ENCODE assay signal across 8 mouse cellular contexts in genomic region chr4:115785511-115786034, GRCm38 (mm10). TPM values are rescaled to one million over a fixed set of nuclear protein-coding genes. Genes with fewer than 3 reads are reported as not detected.
DNase-seq lines count a peak whose midpoint lies in the region; ATAC-seq lines count a peak whose summit lies in the region.

No protein-coding gene starts in this region.

- H3K27me3 ChIP-seq in heart, embryonic 10.5 days (ENCODE audit: insufficient read depth, poor library complexity, severe bottlenecking) = no peaks in the 10 kb centered on the region
- no peaks in the 10 kb centered on the region for H3K27me3 ChIP-seq in forebrain, embryonic 12.5 days
- H3K27me3 ChIP-seq in liver, embryonic 13.5 days = no peaks in the 10 kb centered on the region

- H3K4me3 ChIP-seq in heart, embryonic 10.5 days = peak overlapping the region; percentile 87
- H3K4me3 ChIP-seq in forebrain, embryonic 12.5 days (replicated peaks) = peak overlapping the region; percentile 78
- H3K4me3 ChIP-seq in liver, embryonic 13.5 days (replicated peaks) = peak overlapping the region; percentile 86

- no peak for ATAC-seq in forebrain, embryonic 12.5 days (ENCODE audit: low FRiP score)
- ATAC-seq in liver, embryonic 13.5 days (ENCODE audit: low read depth) = peak; percentile 38

- peak overlapping the region; percentile 76 for H3K4me2 ChIP-seq in forebrain, embryonic 12.5 days
- peak overlapping the region; percentile 86 for H3K4me2 ChIP-seq in liver, embryonic 13.5 days

- peaks cover 19% of the 10 kb centered on the region; the same call in 1 of the 2 replicates for H3K4me1 ChIP-seq in heart, embryonic 10.5 days
- peaks cover 8% of the 10 kb centered on the region for H3K4me1 ChIP-seq in forebrain, embryonic 12.5 days
- peaks cover 22% of the 10 kb centered on the region for H3K4me1 ChIP-seq in liver, embryonic 13.5 days (replicated peaks)

- H3K9ac ChIP-seq in forebrain, embryonic 12.5 days = peak overlapping the region; percentile 76
- peak overlapping the region; percentile 84 for H3K9ac ChIP-seq in liver, embryonic 13.5 days

- no peaks in the 10 kb centered on the region for H3K9me3 ChIP-seq in heart, embryonic 10.5 days
- no peaks in the 10 kb centered on the region for H3K9me3 ChIP-seq in forebrain, embryonic 12.5 days
- H3K9me3 ChIP-seq in liver, embryonic 13.5 days (replicated peaks) = no peaks in the 10 kb centered on the region

- DNase-seq in heart, embryonic 10.5 days (ENCODE audit: low spot score) = no peak
- DNase-seq in heart, adult 9 months (ENCODE audit: low spot score in 2 of 2) = no peak
- peak; percentile 37 for DNase-seq in ES-CJ7 (ENCODE audit: low read depth, low spot score)
- DNase-seq in liver, embryonic 13.5 days = peak; percentile 7
- DNase-seq in B cell, adult 2 months = no peak
- no peak for DNase-seq in left cerebral cortex, adult 11 months (ENCODE audit: low spot score)
- DNase-seq in adrenal gland, adult 2 months = no peak

- H3K27ac ChIP-seq in heart, embryonic 10.5 days = peak overlapping the region; percentile 96
- H3K27ac ChIP-seq in forebrain, embryonic 12.5 days = no peak overlapping the region
- H3K27ac ChIP-seq in liver, embryonic 13.5 days = peak overlapping the region; percentile 78

- H3K36me3 ChIP-seq in heart, embryonic 10.5 days = peaks cover 21% of the 10 kb centered on the region
- H3K36me3 ChIP-seq in forebrain, embryonic 12.5 days (replicated peaks) = peaks cover 19% of the 10 kb centered on the region
- peaks cover 22% of the 10 kb centered on the region for H3K36me3 ChIP-seq in liver, embryonic 13.5 days

- WGBS in heart, embryonic 10.5 days = 49% methylated on average over 7 of the region's 7 CpGs
- 62% methylated on average over 7 of the region's 7 CpGs for WGBS in forebrain, embryonic 12.5 days
- 22% methylated on average over 7 of the region's 7 CpGs for WGBS in liver, embryonic 13.5 days (ENCODE audit: insufficient replicate concordance)

RNA-seq across cellular contexts. Expression of gene Atpaf1, which starts 1.0 kb away (rescaled TPM):
- 60.0 and 67.2 TPM in 2 replicates for polyA plus RNA-seq in heart, embryonic 10.5 days (2016; fragmentation: Nextera tagmentation; extraction: Ambion mirVana)
- 39.5 and 41.0 TPM in 2 replicates for polyA plus RNA-seq in forebrain, embryonic 12.5 days (2016; fragmentation: Nextera tagmentation; extraction: Ambion mirVana)
- 19.5 and 20.7 TPM in 2 replicates for polyA plus RNA-seq in liver, embryonic 13.5 days (2015; fragmentation: Nextera tagmentation; extraction: Ambion mirVana)
- 10 to 100 TPM; 41.9 to 72.8 TPM for total RNA-seq in adrenal gland, adult 2 months (2021)
- polyA plus RNA-seq in adrenal gland, adult 2 months (2012; rRNA removed) = 90.6 and 92.6 TPM in 2 replicates

RNA-seq across cellular contexts. Expression of gene Tex38, which starts 4.8 kb away (rescaled TPM):
- 0.55 and 0.62 TPM in 2 replicates for polyA plus RNA-seq in heart, embryonic 10.5 days (2016; fragmentation: Nextera tagmentation; extraction: Ambion mirVana)
- 0.50 TPM in 1 of 2 replicates, not detected in the other for polyA plus RNA-seq in forebrain, embryonic 12.5 days (2016; fragmentation: Nextera tagmentation; extraction: Ambion mirVana)
- polyA plus RNA-seq in liver, embryonic 13.5 days (2015; fragmentation: Nextera tagmentation; extraction: Ambion mirVana) = not detected in 2 replicates
- total RNA-seq in adrenal gland, adult 2 months (2021) = 1 to 10 TPM; 1.6 to 6.5 TPM
- 0.38 and 1.1 TPM in 2 replicates for polyA plus RNA-seq in adrenal gland, adult 2 months (2012; rRNA removed)

RNA-seq across cellular contexts. Expression of gene Mob3c, which starts 42.3 kb away (rescaled TPM):
- 5.9 and 9.8 TPM in 2 replicates for polyA plus RNA-seq in heart, embryonic 10.5 days (2016; fragmentation: Nextera tagmentation; extraction: Ambion mirVana)
- 4.2 and 4.6 TPM in 2 replicates for polyA plus RNA-seq in forebrain, embryonic 12.5 days (2016; fragmentation: Nextera tagmentation; extraction: Ambion mirVana)
- 6.7 TPM in 2 replicates for polyA plus RNA-seq in liver, embryonic 13.5 days (2015; fragmentation: Nextera tagmentation; extraction: Ambion mirVana)
- total RNA-seq in adrenal gland, adult 2 months (2021) = 10 to 100 TPM; 11.0 to 13.2 TPM
- 37.9 and 39.5 TPM in 2 replicates for polyA plus RNA-seq in adrenal gland, adult 2 months (2012; rRNA removed)

RNA-seq across cellular contexts. Expression of gene Efcab14, which starts 48.0 kb away (rescaled TPM):
- 33.2 and 34.4 TPM in 2 replicates for polyA plus RNA-seq in heart, embryonic 10.5 days (2016; fragmentation: Nextera tagmentation; extraction: Ambion mirVana)
- 34.1 and 35.0 TPM in 2 replicates for polyA plus RNA-seq in forebrain, embryonic 12.5 days (2016; fragmentation: Nextera tagmentation; extraction: Ambion mirVana)
- polyA plus RNA-seq in liver, embryonic 13.5 days (2015; fragmentation: Nextera tagmentation; extraction: Ambion mirVana) = 10.6 and 13.9 TPM in 2 replicates
- 10 to 100 TPM; 82.3 to 86.1 TPM for total RNA-seq in adrenal gland, adult 2 months (2021)
- polyA plus RNA-seq in adrenal gland, adult 2 months (2012; rRNA removed) = 29.4 and 31.3 TPM in 2 replicates

RNA-seq across cellular contexts. Expression of gene Mknk1, which starts 53.4 kb away (rescaled TPM):
- polyA plus RNA-seq in heart, embryonic 10.5 days (2016; fragmentation: Nextera tagmentation; extraction: Ambion mirVana) = 22.7 and 23.0 TPM in 2 replicates
- polyA plus RNA-seq in forebrain, embryonic 12.5 days (2016; fragmentation: Nextera tagmentation; extraction: Ambion mirVana) = 25.9 and 27.2 TPM in 2 replicates
- polyA plus RNA-seq in liver, embryonic 13.5 days (2015; fragmentation: Nextera tagmentation; extraction: Ambion mirVana) = 32.1 and 40.2 TPM in 2 replicates
- 10 to 100 TPM; 36.4 to 41.6 TPM for total RNA-seq in adrenal gland, adult 2 months (2021)
- polyA plus RNA-seq in adrenal gland, adult 2 months (2012; rRNA removed) = 47.0 and 60.2 TPM in 2 replicates

Comparison
In these comparisons a context has a peak if more than half of its experiments do, and no peak if none do; other contexts are left out.
1. DNase-seq: peak in ES-CJ7 (single experiment) and liver, embryonic 13.5 days (single experiment); none in heart, embryonic 10.5 days (single experiment), heart, adult 9 months (0 of 2), B cell, adult 2 months (0 of 2), left cerebral cortex, adult 11 months (single experiment) and adrenal gland, adult 2 months (single experiment).
2. Peak in every context shown above with its lines, with median percentiles within 50 percentile points of each other: H3K4me3 ChIP-seq.